Mouse (Mus musculus) heart, adult 2 months (tissue): ENCODE measurements around the gene Kcnmb3.

Experiments
- CTCF ChIP-seq: fragments of 200-600 bp; IDR thresholded peaks from 2 replicates; pipeline ENCODE4 v1.8.1; 2022; ENCODE audit warnings: antibody characterized with exemption, mild to moderate bottlenecking, moderate library complexity
- POLR2A ChIP-seq: fragments of 200-500 bp; IDR thresholded peaks from 2 replicates; pipeline ENCODE4 v1.6.1; 2011; ENCODE audit warnings: mild to moderate bottlenecking, low read depth, low read length, control low read depth; ENCODE audit not compliant: insufficient read depth

GRCm38 (mm10) chr3:32470449-32470848, 21.6 kb downstream of the Kcnmb3 start:
- TF ChIP-seq POLR2A (no peak), CTCF (no peak)
